Mouse (Mus musculus) induced T-regulatory cell, adult 2 months (primary cell): ENCODE measurements around the gene Gm3839.
"Not testable (repeated sequence)": the region's sequence is repeated elsewhere in the genome, so short reads cannot be mapped to it uniquely, and the experiment has no call there.

Experiments used
- DNase-seq: peaks from one replicate; pipeline ENCODE4 v3.0.0-alpha.2; 2012; ENCODE audit warnings: low read depth

The Gm3839 gene

GRCm38 (mm10) chr14:11356626-11357025, at the start of gene Gm3839:
Gene Gm3839, minus strand, starts transcription at chr14:11356726.
- not testable (repeated sequence) for DNase-seq

GRCm38 (mm10) chr14:11405661-11406060, 49.1 kb upstream of the Gm3839 start:
- DNase-seq = no peak

GRCm38 (mm10) chr14:11377846-11378245, 21.3 kb upstream of the Gm3839 start:
- DNase-seq = no peak

GRCm38 (mm10) chr14:11375225-11375624, 18.7 kb upstream of the Gm3839 start:
- no peak for DNase-seq

GRCm38 (mm10) chr14:11346086-11346485, 10.4 kb downstream of the Gm3839 start:
- DNase-seq = no peak

GRCm38 (mm10) chr14:11329993-11330392, 26.5 kb downstream of the Gm3839 start:
- peak; percentile 13 for DNase-seq

GRCm38 (mm10) chr14:11307079-11307478, 49.4 kb downstream of the Gm3839 start:
- peak; percentile 33 for DNase-seq

GRCm38 (mm10) chr14:11287956-11288355, 68.6 kb downstream of the Gm3839 start:
- DNase-seq = not testable (repeated sequence)

- DNase-seq = no peak
These were observed 99.3 kb downstream of the Gm3839 start for GRCm38 (mm10) chr14:11257161-11257705.

GRCm38 (mm10) chr14:11248053-11248452, 108.5 kb downstream of the Gm3839 start:
- no peak for DNase-seq

GRCm38 (mm10) chr14:11244546-11244945, 112.0 kb downstream of the Gm3839 start:
- no peak for DNase-seq

GRCm38 (mm10) chr14:11232086-11232485, 124.4 kb downstream of the Gm3839 start:
- no peak for DNase-seq
